Mouse (Mus musculus): Measurements from ENCODE around the gene Ano10. TPM values are rescaled to one million over a fixed set of nuclear protein-coding genes. Genes with fewer than 3 reads are reported as not detected.

Ano10 gene
- polyA plus RNA-seq (2017; shearing (Covaris generic)) = 31.6 TPM

GRCm38 (mm10) chr9:122294242-122294881 is at the start of gene Ano10:
Gene Ano10 (minus strand): TSS chr9:122294423.

Other genes with a start within 250 kb of the Ano10 start
- gene Snrk, start 177.2 kb downstream of the Ano10 start, polyA plus RNA-seq (2017; shearing (Covaris generic)) = 113 TPM
- gene Abhd5, start 57.2 kb upstream of the Ano10 start, polyA plus RNA-seq (2017; shearing (Covaris generic)) = 18.0 TPM